Mouse (Mus musculus) cerebellum, adult 2 months (tissue): ENCODE results near the gene Fgd6.

Experiments
- CTCF ChIP-seq: fragments of 200-500 bp; IDR thresholded peaks from 2 replicates; pipeline ENCODE4 v1.5.1; 2011; ENCODE audit warnings: low read depth, mild to moderate bottlenecking, control low read depth, low read length, moderate library complexity, borderline replicate concordance; ENCODE audit not compliant: insufficient read depth
- POLR2A ChIP-seq: fragments of 200-500 bp; IDR thresholded peaks from 2 replicates; pipeline ENCODE4 v1.6.1; 2011; ENCODE audit warnings: low read length, control low read depth, borderline replicate concordance; ENCODE audit not compliant: insufficient read depth

- TF ChIP-seq CTCF (no peak), POLR2A (no peak)
Measured at GRCm38 (mm10) chr10:94165426-94165825, 129.6 kb downstream of the Fgd6 start.
